Mouse (Mus musculus) mouse trophoblast stem cell (cell line): ENCODE data around the gene Olfr1202.

Experiments used
- in situ Hi-C, 2 experiments: fragments of 300-500 bp; cut with MseI, MboI; formaldehyde crosslinking; loops; 2 replicates in 1 of 2; 3 replicates in 1 of 2; pipeline ENCODE4 v1.15.1; 2025

The Olfr1202 gene

DNA sequence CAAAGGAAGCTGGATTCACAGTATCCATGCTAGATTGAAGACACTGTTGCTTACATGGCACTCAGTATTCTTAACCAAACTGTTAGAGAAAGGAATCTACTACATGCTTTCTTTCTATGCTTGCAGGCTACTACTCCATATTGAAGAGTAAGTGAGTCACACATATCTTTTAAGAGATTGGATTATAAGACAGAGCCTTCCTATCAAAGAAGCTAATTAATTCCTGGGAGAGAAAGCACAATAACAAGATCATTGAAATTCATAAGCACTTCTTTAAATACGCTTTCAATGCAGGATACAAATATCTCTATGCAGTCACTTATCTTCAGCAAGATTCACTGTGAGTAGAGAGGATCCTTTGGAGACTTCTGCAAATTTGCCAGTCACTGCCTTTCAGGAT lies at the start of gene Olfr1202:
Gene Olfr1202, plus strand, starts transcription at position 301 of the 400 bp plus-strand sequence.
- in situ Hi-C loops: no loop called here

DNA sequence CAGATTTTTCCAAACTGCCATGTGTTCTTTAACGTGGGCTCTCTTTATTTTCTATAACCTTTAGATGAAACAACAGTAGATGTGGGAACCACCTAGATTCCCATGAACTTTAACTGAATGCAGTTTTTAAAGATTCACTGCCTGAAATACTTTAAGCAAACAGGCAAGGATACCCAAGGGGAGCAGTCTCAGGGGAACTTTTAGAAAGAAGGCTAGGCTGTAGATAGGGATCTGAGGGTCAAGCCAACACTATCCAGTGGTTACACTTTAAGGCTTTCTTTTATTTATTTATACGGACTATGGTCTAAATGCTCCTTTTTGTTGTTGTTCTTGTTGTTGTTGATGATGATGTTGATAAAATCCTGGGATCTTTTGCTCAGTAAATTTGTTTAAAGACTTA lies 43.9 kb upstream of the Olfr1202 start, which contains the start of gene Olfr1200:
Gene Olfr1200, minus strand, starts transcription at position 101 of the 400 bp plus-strand sequence.
- in situ Hi-C loops: no loop called here

DNA sequence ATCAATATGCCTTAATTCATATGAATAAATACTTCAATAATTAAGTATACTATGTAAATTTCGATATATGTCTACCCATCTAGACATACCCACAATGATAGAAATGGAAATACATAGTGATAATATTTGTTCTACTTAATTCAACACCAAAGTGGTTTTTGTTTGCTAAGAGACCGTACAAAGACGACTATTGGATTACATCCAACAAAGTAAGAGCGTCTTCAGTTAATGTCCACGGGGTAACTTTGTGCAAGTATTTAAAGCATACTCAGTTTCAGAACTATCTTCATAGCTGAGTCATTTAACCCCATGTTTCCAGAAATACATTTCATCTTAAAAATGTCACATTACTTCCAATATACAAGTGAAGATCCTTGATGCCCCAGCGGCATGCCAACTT lies 21.6 kb upstream of the Olfr1202 start, which contains the start of gene Olfr1201:
Gene Olfr1201, plus strand, starts transcription at position 301 of the 400 bp plus-strand sequence.
- in situ Hi-C loops: no loop called here

DNA sequence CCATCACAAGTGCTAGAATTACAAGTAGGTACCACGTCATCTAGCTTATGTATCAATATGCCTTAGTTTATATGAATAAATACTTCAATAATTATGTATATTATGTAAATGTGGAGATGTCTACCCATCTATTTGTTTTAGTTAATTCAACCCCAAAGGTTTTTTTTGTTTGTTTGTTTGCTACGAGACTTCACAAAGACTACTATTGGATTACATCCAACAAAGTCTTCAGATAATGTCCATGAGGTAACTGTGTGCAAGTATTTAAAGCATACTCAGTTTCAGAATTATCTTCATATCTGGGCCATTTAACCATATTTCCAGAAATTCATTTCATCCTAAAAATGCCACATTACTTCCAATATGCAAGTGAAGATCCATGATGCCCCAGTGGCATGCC lies 15.1 kb downstream of the Olfr1202 start, which contains the start of gene Olfr1205:
Gene Olfr1205, plus strand, starts transcription at position 301 of the 400 bp plus-strand sequence.
- in situ Hi-C loops: no loop called here

DNA sequence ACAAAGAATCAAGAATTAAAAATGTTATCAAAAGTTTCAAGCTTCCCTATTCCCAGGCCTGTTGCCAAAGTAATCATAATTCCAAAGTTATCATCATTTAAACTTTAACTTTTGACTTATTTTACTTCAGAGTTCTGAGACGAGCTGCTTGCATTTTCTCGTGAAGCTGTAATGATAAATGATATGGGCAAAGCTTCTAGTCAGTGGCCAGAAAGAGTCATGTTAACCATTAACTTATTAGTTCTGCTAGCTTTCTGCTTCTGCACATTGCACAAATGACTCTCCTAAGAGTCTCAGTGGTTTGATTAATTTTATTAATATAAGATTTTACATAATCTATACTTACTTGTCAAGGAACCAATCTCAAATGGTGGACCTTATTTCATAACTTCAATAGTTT lies 24.2 kb downstream of the Olfr1202 start:
- in situ Hi-C loops: no loop called here

DNA sequence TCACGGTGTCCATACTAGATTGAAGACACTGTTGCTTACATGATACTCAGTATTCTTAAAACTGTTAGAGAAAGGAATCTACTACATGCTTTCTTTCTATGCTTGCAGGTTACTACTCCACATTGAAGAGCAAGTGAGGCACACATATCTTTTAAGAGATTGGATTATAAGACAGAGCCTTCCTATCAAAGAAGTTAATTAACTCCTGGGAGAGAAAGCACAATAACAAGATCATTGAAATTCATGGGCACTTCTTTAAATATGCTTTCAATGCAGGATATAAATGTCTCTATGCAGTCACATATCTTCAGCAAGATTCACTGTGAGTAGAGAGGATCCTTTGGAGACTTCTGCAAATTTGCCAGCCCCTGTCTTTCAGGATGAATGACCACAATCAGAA lies 34.7 kb downstream of the Olfr1202 start, which contains the start of gene Olfr1204:
Gene Olfr1204, plus strand, starts transcription at position 301 of the 400 bp plus-strand sequence.
- in situ Hi-C loops: no loop called here

DNA sequence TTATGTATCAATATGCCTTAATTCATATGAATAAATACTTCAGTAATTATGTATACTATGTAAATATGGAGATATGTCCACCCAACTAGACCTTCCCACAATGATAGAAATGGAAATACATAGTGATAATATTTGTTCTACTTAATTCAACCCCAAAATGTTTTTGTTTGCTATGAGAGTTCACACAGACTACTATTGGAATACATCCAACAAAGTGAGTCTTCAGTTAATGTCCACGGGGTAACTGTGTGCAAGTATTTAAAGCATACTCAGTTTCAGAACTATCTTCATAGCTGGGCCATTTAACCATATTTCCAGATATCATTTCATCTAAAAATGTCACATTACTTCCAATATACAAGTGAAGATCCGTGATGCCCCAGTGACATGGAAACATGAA lies 48.6 kb downstream of the Olfr1202 start, which contains the start of gene Olfr1206:
Gene Olfr1206, plus strand, starts transcription at position 301 of the 400 bp plus-strand sequence.
- in situ Hi-C loops: no loop called here
